Mouse (Mus musculus): ENCODE measurements around the gene Zbtb38. TPM values are rescaled to one million over a fixed set of nuclear protein-coding genes. Genes with fewer than 3 reads are reported as not detected.
A peak's percentile ranks its signal among the peaks of the same experiment; 100 is the strongest.

Gene Zbtb38
- polyA plus RNA-seq, 1 experiment, result 23.8 TPM

DNA sequence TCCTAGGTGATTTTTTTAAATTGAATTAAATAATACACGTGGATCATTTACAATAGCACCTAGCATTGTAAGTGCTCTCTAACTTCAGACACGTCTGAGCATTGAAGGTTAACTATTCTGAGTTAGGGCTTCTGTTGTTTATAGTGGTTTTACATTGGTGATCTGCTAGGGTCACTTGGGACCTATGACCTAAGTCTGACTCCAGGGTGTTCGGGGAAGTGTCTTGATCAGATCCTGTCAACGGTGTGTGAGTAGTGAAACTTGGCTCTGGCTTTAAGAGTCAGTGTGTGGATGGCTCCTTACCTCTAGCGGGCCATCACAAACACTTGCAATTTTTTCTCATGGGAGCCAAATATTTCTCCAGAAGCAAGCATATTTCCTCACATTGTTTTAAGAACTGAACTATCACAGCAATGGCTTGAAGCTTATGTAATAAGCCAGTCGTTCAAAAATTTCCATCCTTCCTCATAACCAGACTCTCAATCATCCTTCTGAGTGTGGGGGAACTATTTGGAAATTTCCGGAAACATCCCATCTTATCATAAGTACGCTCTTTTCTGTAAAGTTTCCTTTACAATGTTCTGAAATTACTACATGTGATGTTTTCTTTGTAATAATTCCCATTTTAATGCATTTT lies 31.4 kb downstream of the Zbtb38 start:
- Histone ChIP-seq H3K9ac (ENCODE audit: low read depth, poor library complexity, severe bottlenecking) (no peak overlapping the region), H3K27me3 (ENCODE audit: control insufficient read depth, insufficient read depth, low read length, poor library complexity, severe bottlenecking) (no peaks in the 10 kb centered on the region), H3K4me1 (ENCODE audit: control insufficient read depth, insufficient read depth, low read length) (peaks cover 9% of the 10 kb centered on the region), H3K27ac (ENCODE audit: insufficient read depth, low read length) (no peak overlapping the region), H3K4me3 (ENCODE audit: low read depth, low read length) (no peak overlapping the region), H3K36me3 (ENCODE audit: control insufficient read depth, insufficient read depth, low read length, poor library complexity, severe bottlenecking) (no peaks in the 10 kb centered on the region), H3K9me3 (replicated peaks; ENCODE audit: control insufficient read depth, insufficient read depth, low read length, poor library complexity, severe bottlenecking) (no peaks in the 10 kb centered on the region)
- TF ChIP-seq EP300 (IDR thresholded peaks at IDR 0.05; ENCODE audit: insufficient read depth, low read depth, low read length) (no peak), POLR2A (IDR thresholded peaks at IDR 0.05; ENCODE audit: insufficient read depth, low read length) (no peak), CTCF (IDR thresholded peaks at IDR 0.05; ENCODE audit: low read depth, low read length) (no peak)

GRCm38 (mm10) chr9:96720510-96721162 lies 32.0 kb downstream of the Zbtb38 start:
- peak overlapping the region; percentile 93 for H3K9ac ChIP-seq (ENCODE audit: low read depth, poor library complexity, severe bottlenecking)
- H3K9me3 ChIP-seq (replicated peaks; ENCODE audit: control insufficient read depth, insufficient read depth, low read length, poor library complexity, severe bottlenecking), result no peaks in the 10 kb centered on the region
- H3K4me3 ChIP-seq (ENCODE audit: low read depth, low read length), result no peak overlapping the region

GRCm38 (mm10) chr9:96719408-96720158 lies 33.0 kb downstream of the Zbtb38 start:
- peaks cover 7% of the 10 kb centered on the region for H3K4me1 ChIP-seq (ENCODE audit: control insufficient read depth, insufficient read depth, low read length)
- peak; percentile 32 for TF ChIP-seq POLR2A (IDR thresholded peaks at IDR 0.05; ENCODE audit: insufficient read depth, low read length)
- no peak for TF ChIP-seq EP300 (IDR thresholded peaks at IDR 0.05; ENCODE audit: insufficient read depth, low read depth, low read length)
- no peaks in the 10 kb centered on the region for H3K36me3 ChIP-seq (ENCODE audit: control insufficient read depth, insufficient read depth, low read length, poor library complexity, severe bottlenecking)
- no peaks in the 10 kb centered on the region for H3K9me3 ChIP-seq (replicated peaks; ENCODE audit: control insufficient read depth, insufficient read depth, low read length, poor library complexity, severe bottlenecking)
- no peaks in the 10 kb centered on the region for H3K27me3 ChIP-seq (ENCODE audit: control insufficient read depth, insufficient read depth, low read length, poor library complexity, severe bottlenecking)
- H3K4me3 ChIP-seq (ENCODE audit: low read depth, low read length), result peak overlapping the region; percentile 75
- peak overlapping the region; percentile 93 for H3K9ac ChIP-seq (ENCODE audit: low read depth, poor library complexity, severe bottlenecking)
- H3K27ac ChIP-seq (ENCODE audit: insufficient read depth, low read length), result peak overlapping the region; percentile 65

More at GRCm38 (mm10) chr9:96720510-96721162, 32.0 kb downstream of the Zbtb38 start:
- Histone ChIP-seq H3K4me1 (ENCODE audit: control insufficient read depth, insufficient read depth, low read length) (peaks cover 9% of the 10 kb centered on the region), H3K27ac (ENCODE audit: insufficient read depth, low read length) (no peak overlapping the region), H3K27me3 (ENCODE audit: control insufficient read depth, insufficient read depth, low read length, poor library complexity, severe bottlenecking) (no peaks in the 10 kb centered on the region), H3K36me3 (ENCODE audit: control insufficient read depth, insufficient read depth, low read length, poor library complexity, severe bottlenecking) (no peaks in the 10 kb centered on the region)
- TF ChIP-seq EP300 (IDR thresholded peaks at IDR 0.05; ENCODE audit: insufficient read depth, low read depth, low read length) (no peak), CTCF (IDR thresholded peaks at IDR 0.05; ENCODE audit: low read depth, low read length) (no peak), POLR2A (IDR thresholded peaks at IDR 0.05; ENCODE audit: insufficient read depth, low read length) (no peak)

DNA sequence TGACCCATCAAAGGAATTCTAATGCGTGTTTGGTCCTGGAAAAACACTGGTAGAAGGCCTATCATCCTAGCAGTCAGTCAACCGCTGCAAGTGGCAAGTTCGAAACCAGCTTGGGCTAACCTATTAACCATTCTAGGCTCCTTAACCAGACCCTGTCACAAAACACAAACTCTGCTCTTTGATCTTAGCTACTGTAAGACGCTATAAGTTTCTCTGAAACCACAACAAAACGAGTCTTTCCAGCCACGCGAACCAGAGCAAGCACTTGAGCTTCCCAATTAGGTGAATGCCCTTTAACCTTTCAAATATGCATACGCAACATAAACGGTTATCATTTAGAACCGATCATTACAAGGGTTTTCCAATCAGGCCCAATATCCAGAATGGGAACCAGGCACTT lies 33.7 kb downstream of the Zbtb38 start:
- no peak for TF ChIP-seq EP300 (IDR thresholded peaks at IDR 0.05; ENCODE audit: insufficient read depth, low read depth, low read length)
- no peak for TF ChIP-seq CTCF (IDR thresholded peaks at IDR 0.05; ENCODE audit: low read depth, low read length)
- TF ChIP-seq POLR2A (IDR thresholded peaks at IDR 0.05; ENCODE audit: insufficient read depth, low read length), result no peak
- Histone ChIP-seq H3K4me3 (ENCODE audit: low read depth, low read length) (peak overlapping the region; percentile 75), H3K27ac (ENCODE audit: insufficient read depth, low read length) (peak overlapping the region; percentile 65), H3K9me3 (replicated peaks; ENCODE audit: control insufficient read depth, insufficient read depth, low read length, poor library complexity, severe bottlenecking) (no peaks in the 10 kb centered on the region), H3K36me3 (ENCODE audit: control insufficient read depth, insufficient read depth, low read length, poor library complexity, severe bottlenecking) (no peaks in the 10 kb centered on the region), H3K27me3 (ENCODE audit: control insufficient read depth, insufficient read depth, low read length, poor library complexity, severe bottlenecking) (no peaks in the 10 kb centered on the region), H3K4me1 (ENCODE audit: control insufficient read depth, insufficient read depth, low read length) (peaks cover 7% of the 10 kb centered on the region), H3K9ac (ENCODE audit: low read depth, poor library complexity, severe bottlenecking) (peak overlapping the region; percentile 93)

GRCm38 (mm10) chr9:96718402-96718798 lies 34.2 kb downstream of the Zbtb38 start:
- no peaks in the 10 kb centered on the region for H3K36me3 ChIP-seq (ENCODE audit: control insufficient read depth, insufficient read depth, low read length, poor library complexity, severe bottlenecking)
- H3K27ac ChIP-seq (ENCODE audit: insufficient read depth, low read length), result no peak overlapping the region
- TF ChIP-seq POLR2A (IDR thresholded peaks at IDR 0.05; ENCODE audit: insufficient read depth, low read length) (no peak), EP300 (IDR thresholded peaks at IDR 0.05; ENCODE audit: insufficient read depth, low read depth, low read length) (no peak), CTCF (IDR thresholded peaks at IDR 0.05; ENCODE audit: low read depth, low read length) (no peak)
- H3K27me3 ChIP-seq (ENCODE audit: control insufficient read depth, insufficient read depth, low read length, poor library complexity, severe bottlenecking), result no peaks in the 10 kb centered on the region
- no peak overlapping the region for H3K4me3 ChIP-seq (ENCODE audit: low read depth, low read length)
- H3K9me3 ChIP-seq (replicated peaks; ENCODE audit: control insufficient read depth, insufficient read depth, low read length, poor library complexity, severe bottlenecking), result no peaks in the 10 kb centered on the region
- peak overlapping the region; percentile 93; the same call in 1 of the 2 replicates for H3K9ac ChIP-seq (ENCODE audit: low read depth, poor library complexity, severe bottlenecking)
- H3K4me1 ChIP-seq (ENCODE audit: control insufficient read depth, insufficient read depth, low read length), result peaks cover 8% of the 10 kb centered on the region

Data from ES-Bruce4 (cell line).